Mouse (Mus musculus) forebrain, embryonic 15.5 days (tissue): ENCODE data around the gene Tmem158. TPM values are rescaled to one million over a fixed set of nuclear protein-coding genes. Genes with fewer than 3 reads are reported as not detected.

ENCODE experiments used
- ATAC-seq: fragments of 200-750 bp; cut with Nextera tagmentation; replicated peaks from 2 replicates; pipeline ENCODE4 v1.8.0; 2017; ENCODE audit warnings: mild to moderate bottlenecking, moderate TSS enrichment, moderate library complexity
- H3K27ac ChIP-seq: fragments of 300-500 bp; sonication (generic); replicated peaks from 2 replicates; pipeline ENCODE4 v1.5.1; 2015; ENCODE audit warnings: mild to moderate bottlenecking, inconsistent platforms
- H3K27me3 ChIP-seq: fragments of 300-500 bp; sonication (generic); 2 replicates; pipeline ENCODE4 v1.6.1; 2015; ENCODE audit warnings: inconsistent platforms
- H3K36me3 ChIP-seq: fragments of 300-500 bp; sonication (generic); 2 replicates; pipeline ENCODE4 v1.6.1; 2015; ENCODE audit warnings: mild to moderate bottlenecking, inconsistent platforms
- H3K4me1 ChIP-seq: fragments of 300-500 bp; sonication (generic); 2 replicates; pipeline ENCODE4 v1.6.1; 2015; ENCODE audit warnings: inconsistent platforms
- H3K4me2 ChIP-seq: fragments of 300-500 bp; sonication (generic); replicated peaks from 2 replicates; pipeline ENCODE4 v1.6.1; 2015; ENCODE audit warnings: mild to moderate bottlenecking, inconsistent platforms
- H3K4me3 ChIP-seq: fragments of 300-500 bp; sonication (generic); 2 replicates; pipeline ENCODE4 v1.5.1; 2015; ENCODE audit warnings: mild to moderate bottlenecking, inconsistent platforms
- H3K9ac ChIP-seq: fragments of 300-500 bp; sonication (generic); replicated peaks from 2 replicates; pipeline ENCODE4 v1.6.1; 2015; ENCODE audit warnings: mild to moderate bottlenecking, inconsistent platforms
- H3K9me3 ChIP-seq: fragments of 300-500 bp; sonication (generic); 2 replicates; pipeline ENCODE4 v1.6.1; 2016; ENCODE audit warnings: inconsistent platforms
- WGBS: fragments of 180-500 bp; shearing (Covaris S2); methylation state at CpG from one replicate; pipeline ENCODE4 v1.1.7; 2015; ENCODE audit warnings: mixed read lengths; 5-methylcytosine and 5-hydroxymethylcytosine counted together
- polyA plus RNA-seq: library from polyadenylated mRNA; unstranded; fragments of >200 nt; fragmentation: Nextera tagmentation; extraction: Ambion mirVana; gene quantifications from 2 replicates; pipeline ENCODE4 v1.2.1, GENCODE M21; 2015

Tmem158 gene
- polyA plus RNA-seq, 1 experiment from 2014 or later = 36.0 TPM

DNA sequence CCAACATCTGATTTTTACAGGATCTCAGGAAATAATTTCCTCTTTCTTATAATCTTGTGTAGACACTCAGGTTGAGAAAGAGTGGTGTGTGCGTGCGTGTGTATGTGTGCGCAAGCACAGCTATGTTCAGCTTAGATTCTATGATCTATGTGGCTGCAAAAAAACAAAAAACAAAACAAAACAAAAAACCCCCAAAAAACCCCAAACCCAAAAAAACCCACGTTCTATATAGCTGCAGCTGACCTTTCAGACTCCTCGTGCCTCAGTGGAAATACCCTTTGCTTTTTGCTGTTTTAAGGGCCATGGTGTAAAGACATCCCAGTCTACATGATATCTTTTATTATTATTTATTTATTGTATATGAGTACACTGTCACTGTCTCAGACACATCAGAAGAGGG is 19.4 kb downstream of the Tmem158 start:
- Histone ChIP-seq H3K4me3 (no peak overlapping the region), H3K4me2 (no peak overlapping the region), H3K4me1 (peaks cover 11% of the 10 kb centered on the region), H3K9ac (no peak overlapping the region), H3K36me3 (no peaks in the 10 kb centered on the region), H3K9me3 (no peaks in the 10 kb centered on the region), H3K27ac (no peak overlapping the region), H3K27me3 (no peaks in the 10 kb centered on the region)
- WGBS = 95% methylated on average over 5 of the region's 5 CpGs
- no peak for ATAC-seq

GRCm38 (mm10) chr9:123240751-123241150 is 19.8 kb downstream of the Tmem158 start:
- no peak overlapping the region for H3K27ac ChIP-seq
- 92% methylated on average over 2 of the region's 2 CpGs for WGBS
- H3K9me3 ChIP-seq = no peaks in the 10 kb centered on the region
- no peaks in the 10 kb centered on the region for H3K36me3 ChIP-seq
- no peak overlapping the region for H3K9ac ChIP-seq
- peaks cover 11% of the 10 kb centered on the region for H3K4me1 ChIP-seq
- no peaks in the 10 kb centered on the region for H3K27me3 ChIP-seq
- ATAC-seq = no peak
- H3K4me3 ChIP-seq = no peak overlapping the region
- H3K4me2 ChIP-seq = no peak overlapping the region

DNA sequence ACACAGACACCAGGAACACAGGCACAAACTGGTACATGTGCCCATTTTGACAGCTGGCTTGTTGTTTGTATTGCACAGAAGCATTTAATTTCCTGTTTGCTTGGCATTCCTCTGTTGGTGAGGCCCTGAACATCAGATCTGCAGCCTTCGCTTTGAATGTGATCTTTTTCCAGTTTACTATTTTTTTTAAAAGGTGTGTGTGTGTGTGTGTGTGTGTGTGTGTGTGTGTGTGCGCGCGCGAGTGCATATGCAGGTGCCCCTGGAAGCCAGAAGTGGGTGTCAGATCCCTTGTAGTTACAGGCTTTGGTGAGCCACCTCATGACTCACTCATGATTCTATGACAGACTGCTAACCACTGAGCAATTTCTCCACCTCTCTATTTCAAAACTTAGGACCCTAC is 20.3 kb downstream of the Tmem158 start:
- H3K27me3 ChIP-seq = no peaks in the 10 kb centered on the region
- peaks cover 11% of the 10 kb centered on the region for H3K4me1 ChIP-seq
- H3K36me3 ChIP-seq = no peaks in the 10 kb centered on the region
- no peak overlapping the region for H3K4me2 ChIP-seq
- H3K9me3 ChIP-seq = no peaks in the 10 kb centered on the region
- no peak overlapping the region for H3K9ac ChIP-seq
- no peak overlapping the region for H3K4me3 ChIP-seq
- ATAC-seq = no peak
- 93% methylated on average over 5 of the region's 5 CpGs for WGBS
- no peak overlapping the region for H3K27ac ChIP-seq

GRCm38 (mm10) chr9:123239651-123240050 is 20.9 kb downstream of the Tmem158 start:
- Histone ChIP-seq H3K36me3 (no peaks in the 10 kb centered on the region), H3K4me1 (peaks cover 11% of the 10 kb centered on the region), H3K9me3 (no peaks in the 10 kb centered on the region), H3K4me3 (no peak overlapping the region), H3K4me2 (no peak overlapping the region), H3K27ac (no peak overlapping the region), H3K27me3 (no peaks in the 10 kb centered on the region), H3K9ac (no peak overlapping the region)
- no peak for ATAC-seq
- WGBS = 87% methylated on average over 2 of the region's 2 CpGs

DNA sequence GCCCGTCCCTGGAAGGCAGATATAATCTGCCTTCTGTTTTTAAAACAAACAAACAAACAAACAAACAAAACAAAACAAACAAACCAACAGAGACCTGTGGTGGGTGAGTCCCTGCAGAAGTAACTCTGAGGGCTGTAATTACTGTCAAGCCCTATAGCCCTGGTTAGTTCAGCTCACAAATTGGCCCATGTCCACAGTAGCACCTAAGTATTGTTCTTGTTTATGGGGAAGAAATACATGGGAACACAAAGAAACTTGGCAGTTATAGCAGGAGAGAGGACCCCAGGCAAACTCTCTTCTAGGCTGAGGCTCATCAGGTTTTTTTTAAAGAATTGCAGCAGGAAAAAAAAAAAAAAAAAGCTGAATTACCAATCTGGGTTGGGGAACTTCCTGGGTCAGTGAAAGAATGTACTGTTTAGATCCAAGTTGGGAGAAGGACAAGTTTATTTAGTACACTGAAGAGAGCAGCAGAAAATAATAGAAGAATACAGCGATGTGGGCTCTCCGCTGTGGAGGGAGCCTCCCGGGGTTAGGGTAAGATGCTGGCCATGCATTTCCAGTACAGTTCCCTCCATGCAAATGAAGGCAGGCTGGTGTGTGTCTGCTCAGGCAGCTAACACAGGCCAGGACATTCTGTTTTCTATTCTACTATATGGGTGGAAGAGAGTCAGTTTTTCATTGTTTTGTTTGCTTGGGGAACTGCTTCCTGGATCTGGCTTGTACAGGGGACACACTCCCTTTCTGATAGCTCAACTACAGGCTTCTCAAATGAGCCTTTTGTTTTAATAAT is 22.1 kb downstream of the Tmem158 start:
- no peak overlapping the region for H3K9ac ChIP-seq
- no peak overlapping the region for H3K4me2 ChIP-seq
- ATAC-seq = no peak
- 24% methylated on average over 4 of the region's 4 CpGs for WGBS
- H3K36me3 ChIP-seq = no peaks in the 10 kb centered on the region
- no peak overlapping the region for H3K4me3 ChIP-seq
- no peaks in the 10 kb centered on the region for H3K27me3 ChIP-seq
- H3K4me1 ChIP-seq = peaks cover 11% of the 10 kb centered on the region
- no peaks in the 10 kb centered on the region for H3K9me3 ChIP-seq
- H3K27ac ChIP-seq = 0 out of 2 replicates have a peak overlapping the region, but pooled peaks have one; percentile 12

GRCm38 (mm10) chr9:123237739-123238138 is 22.8 kb downstream of the Tmem158 start:
- peaks cover 11% of the 10 kb centered on the region for H3K4me1 ChIP-seq
- H3K27me3 ChIP-seq = no peaks in the 10 kb centered on the region
- H3K9me3 ChIP-seq = no peaks in the 10 kb centered on the region
- no peak overlapping the region for H3K4me3 ChIP-seq
- no peak for ATAC-seq
- H3K4me2 ChIP-seq = no peak overlapping the region
- 41% methylated on average over 2 of the region's 2 CpGs for WGBS
- 0 out of 2 replicates have a peak overlapping the region, but pooled peaks have one; percentile 8 for H3K27ac ChIP-seq
- no peaks in the 10 kb centered on the region for H3K36me3 ChIP-seq
- H3K9ac ChIP-seq = no peak overlapping the region

- Histone ChIP-seq H3K27ac (no peak overlapping the region), H3K4me1 (peaks cover 11% of the 10 kb centered on the region), H3K36me3 (no peaks in the 10 kb centered on the region), H3K27me3 (no peaks in the 10 kb centered on the region), H3K9ac (no peak overlapping the region), H3K4me2 (no peak overlapping the region), H3K4me3 (no peak overlapping the region), H3K9me3 (no peaks in the 10 kb centered on the region)
- 64% methylated on average over 3 of the region's 3 CpGs for WGBS
- no peak for ATAC-seq
Observed at GRCm38 (mm10) chr9:123235621-123236020, 24.9 kb downstream of the Tmem158 start.

GRCm38 (mm10) chr9:123229826-123230225 is 30.7 kb downstream of the Tmem158 start:
- Histone ChIP-seq H3K4me1 (no peaks in the 10 kb centered on the region), H3K27ac (no peak overlapping the region), H3K36me3 (no peaks in the 10 kb centered on the region), H3K4me3 (no peak overlapping the region), H3K4me2 (no peak overlapping the region), H3K9me3 (no peaks in the 10 kb centered on the region), H3K27me3 (no peaks in the 10 kb centered on the region), H3K9ac (no peak overlapping the region)
- 78% methylated on average over 4 of the region's 4 CpGs for WGBS
- ATAC-seq = no peak

GRCm38 (mm10) chr9:123228671-123229070 is 31.9 kb downstream of the Tmem158 start:
- Histone ChIP-seq H3K9ac (no peak overlapping the region), H3K4me3 (no peak overlapping the region), H3K4me1 (no peaks in the 10 kb centered on the region), H3K27ac (no peak overlapping the region), H3K27me3 (no peaks in the 10 kb centered on the region), H3K9me3 (no peaks in the 10 kb centered on the region), H3K4me2 (no peak overlapping the region), H3K36me3 (no peaks in the 10 kb centered on the region)
- no peak for ATAC-seq

DNA sequence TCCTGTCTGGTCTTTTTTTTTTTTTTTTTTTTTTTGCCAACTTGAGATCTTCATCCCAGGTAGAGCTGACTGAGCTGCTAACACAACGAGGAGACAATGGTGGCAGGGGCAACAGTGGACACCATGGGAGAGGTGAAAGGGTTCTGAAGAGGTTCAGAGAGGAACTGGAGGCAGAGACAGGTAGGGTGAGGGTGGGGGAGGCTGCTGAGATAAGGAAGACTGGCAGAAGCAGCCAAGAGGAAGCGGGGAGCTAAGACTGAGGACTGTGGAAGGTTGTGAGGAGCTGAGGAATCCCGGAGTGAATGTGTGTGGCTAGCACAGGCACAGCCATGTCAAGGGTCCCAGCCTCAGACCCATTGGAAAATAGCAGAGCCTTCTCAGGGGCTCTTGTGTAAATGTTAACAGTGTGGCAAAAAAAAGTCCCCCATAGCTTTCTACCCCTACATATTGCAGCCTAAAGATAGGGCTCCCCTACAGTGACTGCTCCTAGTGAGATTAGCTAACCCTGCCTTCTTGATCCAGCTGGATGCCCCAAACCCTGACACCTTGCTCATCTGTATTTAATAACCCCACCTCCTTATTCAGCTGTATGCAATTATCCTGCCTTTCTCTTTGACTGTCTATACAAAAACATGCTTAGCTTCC is 33.3 kb downstream of the Tmem158 start:
- no peak overlapping the region for H3K4me2 ChIP-seq
- no peaks in the 10 kb centered on the region for H3K4me1 ChIP-seq
- H3K36me3 ChIP-seq = no peaks in the 10 kb centered on the region
- no peak overlapping the region for H3K4me3 ChIP-seq
- no peak for ATAC-seq
- no peak overlapping the region for H3K27ac ChIP-seq
- H3K9me3 ChIP-seq = no peaks in the 10 kb centered on the region
- H3K9ac ChIP-seq = no peak overlapping the region
- WGBS = 81% methylated on average over 3 of the region's 3 CpGs
- no peaks in the 10 kb centered on the region for H3K27me3 ChIP-seq

- Histone ChIP-seq H3K4me1 (no peaks in the 10 kb centered on the region), H3K4me2 (no peak overlapping the region), H3K9me3 (no peaks in the 10 kb centered on the region), H3K36me3 (no peaks in the 10 kb centered on the region), H3K27me3 (no peaks in the 10 kb centered on the region), H3K9ac (no peak overlapping the region), H3K4me3 (no peak overlapping the region), H3K27ac (no peak overlapping the region)
- 72% methylated on average over 2 of the region's 2 CpGs for WGBS
- no peak for ATAC-seq
Observed at GRCm38 (mm10) chr9:123224863-123225431, 35.6 kb downstream of the Tmem158 start.

- Histone ChIP-seq H3K4me2 (no peak overlapping the region), H3K27ac (no peak overlapping the region), H3K9me3 (no peaks in the 10 kb centered on the region), H3K27me3 (peaks cover 16% of the 10 kb centered on the region), H3K4me3 (no peak overlapping the region), H3K9ac (no peak overlapping the region), H3K4me1 (peaks cover 4% of the 10 kb centered on the region; the same call in 1 of the 2 replicates), H3K36me3 (no peaks in the 10 kb centered on the region)
- ATAC-seq = no peak
- 54% methylated on average over 5 of the region's 5 CpGs for WGBS
Observed at GRCm38 (mm10) chr9:123219826-123220225, 40.7 kb downstream of the Tmem158 start.
